Mouse (Mus musculus) embryonic fibroblast, embryonic 13.5 days (primary cell): Measurements from ENCODE around the gene C730034F03Rik. TPM values are rescaled to one million over a fixed set of nuclear protein-coding genes. Genes with fewer than 3 reads are reported as not detected.
"Not testable (repeated sequence)": the region's sequence is repeated elsewhere in the genome, so short reads cannot be mapped to it uniquely, and the experiment has no call there.

ENCODE experiments used
- H3K27ac ChIP-seq: 2 replicates; pipeline ENCODE4 v1.5.1; 2012; ENCODE audit warnings: low read length, control low read depth, inconsistent platforms; ENCODE audit not compliant: insufficient read depth
- H3K4me1 ChIP-seq: 2 replicates; pipeline ENCODE4 v1.6.1; 2011; ENCODE audit warnings: low read length; ENCODE audit not compliant: control insufficient read depth, insufficient read depth
- H3K4me3 ChIP-seq: 2 replicates; pipeline ENCODE4 v1.5.1; 2011; ENCODE audit warnings: mild to moderate bottlenecking, control low read depth, low read length; ENCODE audit not compliant: insufficient read depth
- CTCF ChIP-seq: IDR thresholded peaks from 2 replicates; pipeline ENCODE4 v1.5.1; 2011; ENCODE audit warnings: mild to moderate bottlenecking, control low read depth, low read length, moderate library complexity, borderline replicate concordance; ENCODE audit not compliant: insufficient read depth
- POLR2A ChIP-seq: IDR thresholded peaks from 2 replicates; pipeline ENCODE4 v1.6.1; 2011; ENCODE audit warnings: low read depth, mild to moderate bottlenecking, control low read depth, low read length, moderate library complexity
- polyA plus RNA-seq: library from polyadenylated mRNA; stranded (reverse); fragments of >200 nt; gene quantifications from 2 replicates; pipeline ENCODE4 v1.2.4, GENCODE M21; 2011; ENCODE audit warnings: low read depth; ENCODE audit not compliant: missing spikeins, insufficient read length

The C730034F03Rik gene
- polyA plus RNA-seq, 1 experiment, result 1.4 TPM

GRCm38 (mm10) chr15:89410118-89410517 lies 19.3 kb upstream of the C730034F03Rik start, which contains the start of gene Syce3:
Syce3 (minus strand) TSS chr15:89410503.
- Histone ChIP-seq H3K4me3 (no peak within 1 kb of the TSS), H3K27ac (no peak within 1 kb of the TSS), H3K4me1 (no peaks in the 10 kb centered on the region)
- TF ChIP-seq POLR2A (no peak), CTCF (no peak)

GRCm38 (mm10) chr15:89415282-89415681 lies 14.1 kb upstream of the C730034F03Rik start:
- Histone ChIP-seq H3K27ac (no peak overlapping the region), H3K4me1 (no peaks in the 10 kb centered on the region), H3K4me3 (no peak overlapping the region)
- TF ChIP-seq CTCF (no peak), POLR2A (no peak)

- Histone ChIP-seq H3K27ac (no peak overlapping the region), H3K4me1 (no peaks in the 10 kb centered on the region), H3K4me3 (no peak overlapping the region)
- TF ChIP-seq CTCF (no peak), POLR2A (no peak)
Observed at GRCm38 (mm10) chr15:89421938-89422337, 7.5 kb upstream of the C730034F03Rik start.

- no peaks in the 10 kb centered on the region for H3K4me1 ChIP-seq
- TF ChIP-seq POLR2A (no peak), CTCF (no peak)
- H3K27ac ChIP-seq, result no peak overlapping the region
- no peak overlapping the region for H3K4me3 ChIP-seq
Observed at GRCm38 (mm10) chr15:89424621-89425020, 4.8 kb upstream of the C730034F03Rik start.

- Histone ChIP-seq H3K4me1 (no peaks in the 10 kb centered on the region), H3K27ac (no peak within 1 kb of the TSS), H3K4me3 (no peak within 1 kb of the TSS)
- no peak for TF ChIP-seq CTCF
- TF ChIP-seq POLR2A, result no peak
Observed at GRCm38 (mm10) chr15:89425711-89426121, 3.7 kb upstream of the C730034F03Rik start, which contains the start of gene Cpt1b. Cpt1b (minus strand) TSS chr15:89425863.

GRCm38 (mm10) chr15:89426716-89427115 lies 2.7 kb upstream of the C730034F03Rik start:
- TF ChIP-seq POLR2A (no peak), CTCF (no peak)
- no peaks in the 10 kb centered on the region for H3K4me1 ChIP-seq
- no peak overlapping the region for H3K4me3 ChIP-seq
- H3K27ac ChIP-seq, result no peak overlapping the region

GRCm38 (mm10) chr15:89428136-89428790 lies 1.1 kb upstream of the C730034F03Rik start:
- no peak for TF ChIP-seq CTCF
- no peak for TF ChIP-seq POLR2A
- no peak overlapping the region for H3K27ac ChIP-seq
- H3K4me1 ChIP-seq, result no peaks in the 10 kb centered on the region
- peak overlapping the region; percentile 62 for H3K4me3 ChIP-seq

- Histone ChIP-seq H3K4me3 (peak overlapping the region; percentile 62), H3K4me1 (no peaks in the 10 kb centered on the region), H3K27ac (no peak overlapping the region)
- TF ChIP-seq POLR2A (no peak), CTCF (no peak)
Observed at GRCm38 (mm10) chr15:89428821-89429351, 503 bp upstream of the C730034F03Rik start.

GRCm38 (mm10) chr15:89430341-89430740 lies 952 bp downstream of the C730034F03Rik start:
- Histone ChIP-seq H3K4me3 (peak overlapping the region; percentile 62), H3K27ac (peak overlapping the region; percentile 25), H3K4me1 (no peaks in the 10 kb centered on the region)
- TF ChIP-seq CTCF (no peak), POLR2A (no peak)

- not testable (repeated sequence) for H3K27ac ChIP-seq, H3K4me1 ChIP-seq, H3K4me3 ChIP-seq
Observed at GRCm38 (mm10) chr15:89430771-89431170, 1.4 kb downstream of the C730034F03Rik start.
